Mouse (Mus musculus): ENCODE results near the gene Slc35g3.

GRCm38 (mm10) chr11:69760901-69761200, 917 bp downstream of the Slc35g3 start:
- TF ChIP-seq POLR2A (IDR thresholded peaks at IDR 0.05; ENCODE audit: control insufficient read depth, extremely low read depth, insufficient read depth, low read length, poor library complexity) (no peak), CTCF (IDR thresholded peaks at IDR 0.05; ENCODE audit: borderline replicate concordance, control insufficient read depth, extremely low read depth, insufficient read depth, low read length, poor library complexity) (no peak)

Measured in thymus, adult 2 months (tissue).